Mouse (Mus musculus) adrenal gland, postnatal 36 days (tissue): ENCODE measurements around the gene Tbx19. TPM values are rescaled to one million over a fixed set of nuclear protein-coding genes. Genes with fewer than 3 reads are reported as not detected.
A peak's percentile ranks its signal among the peaks of the same experiment; 100 is the strongest.

Source experiments
- DNase-seq, 2 experiments: peaks; one replicate each; pipeline ENCODE4 v3.0.0; 2021; ENCODE audit warnings: mixed read lengths in 1 of 2
- total RNA-seq, 2 experiments: library from RNA; stranded (reverse); gene quantifications; 2 replicates each; pipeline ENCODE4 v1.2.3; 2021

Gene Tbx19
- total RNA-seq, 2 experiments from 2014 or later = 0.16 TPM; not detected in 1

DNA sequence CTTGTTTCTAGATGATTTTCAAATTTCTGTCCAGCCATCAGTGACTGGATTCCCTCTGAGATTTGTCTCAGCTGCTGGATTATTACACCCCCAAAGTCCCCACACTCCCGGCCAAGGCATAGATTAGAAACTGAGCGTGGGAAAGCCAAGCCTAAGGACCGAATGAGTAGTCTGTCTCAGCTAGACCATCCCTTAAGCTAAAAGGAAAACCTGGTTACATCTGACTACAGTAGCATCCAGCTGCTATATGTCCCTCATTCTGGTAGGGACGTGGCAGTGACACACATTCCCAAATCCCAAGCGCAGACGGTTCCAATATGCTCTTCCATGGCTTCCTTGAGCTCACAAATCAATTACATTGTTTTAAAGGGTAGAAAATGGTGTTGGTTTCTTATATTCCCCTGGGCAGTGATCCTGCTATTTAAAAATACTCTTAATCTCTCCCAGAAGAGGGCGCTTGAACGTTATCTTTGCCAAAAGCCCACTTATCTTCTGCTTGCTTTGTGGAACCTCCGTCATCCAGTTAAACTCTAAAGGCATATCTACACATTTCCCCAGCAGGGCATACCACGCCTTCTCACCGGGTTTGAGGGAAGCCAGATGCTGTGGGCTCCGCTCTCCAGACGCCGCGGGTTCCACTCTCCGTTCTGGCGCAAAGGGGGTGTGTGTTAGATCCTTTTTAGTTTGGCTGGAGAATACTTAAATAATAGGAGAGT lies 46.0 kb downstream of the Tbx19 start:
- no peak for DNase-seq

DNA sequence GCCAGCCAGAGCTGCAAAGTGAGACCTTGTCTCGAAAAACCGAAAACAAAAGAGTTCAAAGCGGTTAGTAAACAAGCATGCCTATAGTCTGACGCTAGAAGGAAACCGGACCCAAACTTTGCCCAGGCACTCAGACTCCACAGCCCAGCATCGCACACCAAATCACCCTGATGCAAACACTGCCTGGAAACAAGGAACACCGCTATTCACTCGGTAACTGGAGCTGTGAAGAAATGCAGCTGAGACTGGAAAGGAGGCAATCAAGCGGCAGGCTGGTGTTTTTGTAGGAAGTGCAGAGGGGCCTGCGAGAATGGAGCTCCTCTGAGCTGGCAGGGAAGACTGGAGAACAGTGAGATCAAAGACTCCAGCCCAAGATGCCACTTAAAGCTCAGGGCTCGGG lies 46.9 kb downstream of the Tbx19 start:
- no peak for DNase-seq

DNA sequence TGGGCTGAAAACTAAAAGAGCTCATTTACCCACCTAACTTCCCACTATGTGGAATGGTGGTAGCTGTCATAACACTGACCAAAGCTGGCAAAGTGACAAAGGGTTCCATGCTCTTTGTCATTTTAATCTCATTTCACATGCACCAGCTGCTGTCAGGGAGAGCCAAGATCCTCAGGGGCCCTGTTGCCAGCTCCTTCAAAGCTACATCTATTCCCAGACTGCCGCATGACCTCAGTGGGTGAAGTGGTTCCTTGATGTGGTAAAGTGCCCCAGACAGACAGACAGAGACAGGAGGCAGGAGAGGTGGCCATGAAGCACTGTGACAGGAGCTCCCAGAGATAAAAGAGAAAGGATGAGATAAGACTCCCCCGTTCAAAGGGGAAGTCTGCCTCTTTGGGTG lies 49.9 kb downstream of the Tbx19 start:
- no peak for DNase-seq

DNA sequence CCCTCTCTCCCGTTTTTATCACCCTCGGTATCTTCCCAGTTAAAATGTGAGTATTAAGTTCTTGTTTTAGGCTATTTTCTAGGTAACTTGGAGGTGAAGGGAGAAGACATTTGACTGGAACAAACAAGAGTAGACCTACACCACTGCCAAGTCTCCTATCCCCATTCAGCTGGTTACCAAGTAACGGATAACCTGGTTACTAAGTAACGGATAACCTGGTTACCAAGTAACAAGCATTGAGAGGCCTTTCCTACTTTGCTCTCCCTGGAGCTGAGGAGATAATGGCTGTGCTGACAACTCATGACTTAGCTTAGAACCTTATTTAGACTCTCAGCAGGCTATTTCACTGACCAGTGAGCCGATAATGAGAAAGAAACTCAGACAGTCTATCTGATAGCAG lies 51.4 kb downstream of the Tbx19 start:
- no peak for DNase-seq

DNA sequence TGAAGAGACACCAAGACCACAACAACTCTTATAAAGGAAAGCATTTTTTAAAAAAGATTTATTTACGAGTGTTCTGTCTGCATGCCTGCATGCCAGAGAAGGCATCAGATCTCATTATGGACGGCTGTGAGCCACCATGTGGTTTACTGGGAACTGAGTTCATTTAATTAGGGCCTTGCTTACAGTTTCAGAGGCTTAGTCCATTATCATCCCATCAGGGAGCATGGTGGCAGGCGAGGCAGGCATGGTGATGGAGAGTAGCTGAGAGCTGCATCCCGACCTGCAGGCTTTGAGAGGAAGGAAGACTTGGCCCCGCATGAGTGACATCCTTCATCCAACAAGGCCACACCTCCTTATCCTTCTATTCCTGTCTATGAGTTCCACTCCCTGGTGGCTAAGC lies 52.1 kb downstream of the Tbx19 start:
- no peak for DNase-seq

DNA sequence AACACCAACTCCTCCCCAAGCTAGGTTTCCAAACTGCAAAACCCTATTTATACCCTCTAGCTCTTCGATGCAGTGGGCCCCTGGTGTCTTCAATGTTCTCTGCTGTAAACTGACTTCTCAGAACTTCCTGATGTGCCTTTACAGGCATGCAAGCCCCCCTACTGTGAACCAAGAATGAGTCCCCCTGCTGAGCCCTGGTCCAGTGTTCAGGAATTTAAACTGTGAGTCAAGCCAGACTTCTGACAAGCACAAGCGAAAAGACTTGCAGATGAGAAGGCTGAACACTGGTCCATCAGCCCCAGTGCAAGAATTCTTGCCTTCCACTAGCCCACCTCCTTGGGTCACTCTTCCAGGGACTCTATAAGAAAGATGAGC lies 54.6 kb downstream of the Tbx19 start:
- no peak for DNase-seq

DNA sequence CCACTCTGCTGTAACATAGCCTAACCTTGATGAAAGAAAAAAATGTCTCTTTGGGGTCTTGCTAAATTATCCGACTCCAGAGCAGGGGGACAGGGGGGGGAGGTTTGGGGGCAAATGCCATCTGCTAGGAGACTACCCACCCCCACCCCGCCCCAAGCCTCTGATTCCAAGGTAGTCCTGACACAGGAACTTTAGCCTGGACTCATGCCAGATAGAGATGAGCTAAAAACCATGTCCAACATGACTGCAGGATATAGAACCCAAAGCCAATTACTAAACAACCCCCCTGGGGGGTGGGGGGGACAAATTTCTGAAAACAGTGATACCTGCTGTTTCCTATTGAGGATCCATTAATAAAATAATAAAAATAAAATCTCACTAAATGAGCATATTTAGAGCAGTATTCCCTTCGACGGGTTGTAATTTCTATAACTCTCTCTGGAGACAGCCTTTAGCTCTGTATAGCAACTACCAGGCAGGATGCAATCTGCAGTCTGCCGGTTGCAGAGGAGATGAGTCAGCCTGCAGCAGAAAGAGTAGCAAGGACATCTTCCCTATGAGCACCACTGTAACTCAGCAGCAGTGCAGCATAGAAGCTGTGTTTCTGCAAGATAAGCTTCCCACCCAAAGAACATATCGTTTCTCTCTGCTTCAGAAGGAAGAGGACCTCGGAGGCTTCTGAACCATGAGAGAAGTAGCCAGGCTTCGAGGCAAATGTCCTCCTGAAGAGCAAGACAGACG lies 55.1 kb downstream of the Tbx19 start:
- peak in 1 of 2 experiments; percentile 20 for DNase-seq

DNA sequence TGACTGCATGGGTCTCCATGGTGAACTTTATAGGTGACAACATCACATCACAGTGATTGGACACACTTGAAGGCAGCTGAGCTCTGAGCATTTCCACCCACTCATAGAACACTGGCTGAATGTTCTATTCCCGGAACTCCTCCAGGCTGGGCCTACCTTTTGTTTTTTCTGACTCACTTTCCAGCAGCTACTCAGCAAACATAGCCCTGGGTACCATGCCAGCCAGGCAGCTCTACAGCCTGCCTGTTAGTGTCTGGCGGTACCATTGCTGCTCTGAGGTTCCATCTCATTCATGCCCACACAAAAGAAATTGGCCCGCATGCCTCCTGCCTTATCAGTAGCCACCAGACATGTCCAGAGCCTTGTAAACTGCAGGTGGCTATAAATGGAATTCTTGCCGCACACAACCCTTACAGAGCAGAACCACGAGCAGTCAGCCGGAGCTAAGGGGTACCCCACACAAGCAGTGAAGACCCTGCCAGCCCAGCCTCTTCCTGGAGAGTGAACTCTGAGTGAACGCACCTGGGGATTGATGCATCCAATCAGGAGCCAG lies 55.8 kb downstream of the Tbx19 start:
- no peak for DNase-seq

DNA sequence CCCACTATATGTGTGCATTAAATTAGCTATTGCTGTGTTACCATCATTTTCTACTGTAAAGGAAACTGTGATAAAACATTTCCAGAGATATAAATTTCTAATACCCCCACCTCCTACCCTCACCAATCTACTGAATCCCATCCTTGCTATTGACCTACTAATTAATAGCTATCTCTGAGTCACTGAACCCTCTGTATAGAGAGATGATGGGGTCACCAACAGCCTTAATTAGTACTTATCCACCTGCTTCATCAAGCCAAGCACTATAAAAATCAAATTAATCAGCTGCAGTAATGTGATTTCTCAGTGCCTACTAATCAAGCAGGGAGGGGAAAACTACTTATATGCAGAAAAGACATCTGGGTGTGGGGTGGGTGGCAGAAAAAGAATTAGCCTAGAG lies 61.0 kb downstream of the Tbx19 start:
- DNase-seq = no peak

DNA sequence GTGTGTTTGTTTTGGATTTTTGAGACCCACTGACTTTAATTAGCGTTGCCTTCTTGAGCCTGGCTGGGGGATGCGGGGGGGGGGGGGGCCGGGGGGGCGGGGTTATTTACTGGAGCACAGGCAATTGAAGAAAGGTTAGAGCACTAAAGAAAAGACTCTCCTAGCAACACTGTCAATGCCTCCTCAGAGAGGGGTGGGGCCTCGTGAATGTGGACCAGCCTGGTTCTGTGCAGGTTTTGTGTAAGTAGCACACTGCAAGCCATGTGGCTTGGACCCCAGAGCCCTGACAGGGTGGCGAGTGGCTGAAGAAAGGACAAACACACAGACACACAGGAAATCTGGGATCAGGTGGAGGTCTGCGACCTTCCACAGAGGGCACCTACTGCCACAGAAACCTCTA lies 65.7 kb downstream of the Tbx19 start:
- DNase-seq = no peak

DNA sequence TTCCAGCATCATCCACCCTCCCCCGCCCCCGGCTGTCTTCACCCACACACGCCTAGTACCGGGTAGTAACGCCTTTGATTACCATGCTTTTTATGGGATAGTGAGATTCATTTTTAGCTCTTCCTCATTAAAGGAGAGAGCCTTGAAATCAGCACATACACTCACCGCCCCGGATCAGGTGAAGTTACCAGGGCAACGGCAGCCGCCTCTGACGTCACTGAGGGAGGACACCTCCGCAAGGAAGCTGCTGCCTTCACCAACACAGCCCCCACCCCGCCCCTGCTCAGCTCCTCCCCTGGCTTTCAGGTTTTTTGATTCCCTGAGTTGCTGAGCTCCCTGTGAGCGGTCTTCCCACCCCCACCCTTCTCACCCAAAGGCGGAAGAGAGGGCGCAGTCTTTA lies 68.9 kb downstream of the Tbx19 start:
- peak; percentile 21 to 25 for DNase-seq

DNA sequence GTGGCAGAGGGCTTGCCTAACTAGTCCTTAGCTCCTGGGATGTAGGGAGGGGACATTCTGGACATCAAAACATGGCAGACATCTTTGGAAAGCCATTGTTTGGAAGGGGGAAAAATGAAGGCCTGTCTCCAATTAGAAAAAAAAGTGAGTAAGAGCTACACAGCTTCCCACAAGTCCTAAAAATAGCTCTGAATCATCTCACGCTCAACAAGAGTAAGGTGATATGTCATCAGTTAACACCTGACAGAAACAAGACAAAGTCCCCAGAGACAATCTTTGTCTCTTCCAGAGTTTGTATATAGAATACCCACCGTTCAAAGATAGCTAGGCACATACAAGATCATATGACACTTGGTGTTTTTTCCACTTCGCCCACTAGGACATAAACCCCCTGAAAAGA lies 71.0 kb downstream of the Tbx19 start:
- DNase-seq = no peak

Other genes with a start within 250 kb of the Tbx19 start
- gene Xcl1, start 225.2 kb downstream of the Tbx19 start, total RNA-seq = under 1 TPM in 1 of 2 experiments, not detected in 1; 0.99 TPM
- gene Sft2d2, start 33.7 kb upstream of the Tbx19 start, total RNA-seq = 10 to 100 TPM; 23.9 to 38.2 TPM
- gene Tiprl, start 76.2 kb upstream of the Tbx19 start, total RNA-seq = 10 to 100 TPM; 47.9 to 55.5 TPM
- gene Gpr161, start 135.0 kb upstream of the Tbx19 start, total RNA-seq = 1 to 10 TPM in 1 of 2 experiments, under 1 TPM in 1; 0.76 to 1.1 TPM